Comparison of ENCODE assay signal across 13 mouse cellular contexts in genomic region chr2:5669498-5670040, GRCm38 (mm10). TPM values are rescaled to one million over a fixed set of nuclear protein-coding genes. Genes with fewer than 3 reads are reported as not detected.
A peak's percentile ranks its signal among the peaks of the same experiment; 100 is the strongest.
DNase-seq lines count a peak whose midpoint lies in the region; ATAC-seq and TF ChIP-seq lines count a peak whose summit lies in the region.
"Had no signal": no experiment of that assay in that cellular context is flagged by ENCODE, and none has a peak within 500 bp of the region (broad histone marks: within the 10 kb centered on the region; RNA-seq: fewer than 3 reads in every experiment).

No protein-coding gene starts in this region.

- no peak for TF ChIP-seq CTCF in lung, adult 2 months (IDR thresholded peaks at IDR 0.05; ENCODE audit: insufficient read depth, low read length)
- no peak for TF ChIP-seq CTCF in C2C12 (IDR thresholded peaks at IDR 0.05; ENCODE audit: control insufficient read depth, insufficient read depth, insufficient read length)

- TF ChIP-seq POLR2A in lung, adult 2 months (IDR thresholded peaks at IDR 0.05; ENCODE audit: borderline replicate concordance, extremely low read depth, low read depth, low read length): no peak

- no peaks in the 10 kb centered on the region for H3K27me3 ChIP-seq in C2C12 (ENCODE audit: control insufficient read depth, insufficient read depth, insufficient read length)
- no peaks in the 10 kb centered on the region for H3K27me3 ChIP-seq in liver, embryonic 15.5 days

- no peaks in the 10 kb centered on the region for H3K9me3 ChIP-seq in liver, embryonic 15.5 days (replicated peaks)

- H3K4me1 ChIP-seq in lung, adult 2 months (ENCODE audit: control insufficient read depth, insufficient read depth, low read length): no peaks in the 10 kb centered on the region
- no peaks in the 10 kb centered on the region for H3K4me1 ChIP-seq in liver, embryonic 15.5 days (replicated peaks)

- H3K27ac ChIP-seq in liver, embryonic 15.5 days (replicated peaks): no peak overlapping the region; the same call in 1 of the 2 replicates
- H3K27ac ChIP-seq: kidney, postnatal 0 days had no signal

- whole genome bisulfite sequencing in lung, adult 2 months: 66% methylated on average over 15 of the region's 15 CpGs
- WGBS in liver, embryonic 15.5 days (ENCODE audit: insufficient replicate concordance): 60% methylated on average over 15 of the region's 15 CpGs

- peak overlapping the region; percentile 24 for H3K4me3 ChIP-seq in lung, adult 2 months (replicated peaks; ENCODE audit: extremely low read depth, low read depth, low read length)
- no peak overlapping the region for H3K4me3 ChIP-seq in C2C12 (ENCODE audit: insufficient read depth, poor library complexity, severe bottlenecking)
- no peak overlapping the region for H3K4me3 ChIP-seq in liver, embryonic 15.5 days (replicated peaks)

- no peak overlapping the region for H3K9ac ChIP-seq in liver, embryonic 15.5 days

- H3K79me3 ChIP-seq in C2C12 (ENCODE audit: low read depth): peaks cover 2% of the 10 kb centered on the region

- ATAC-seq in liver, embryonic 15.5 days (ENCODE audit: insufficient read depth): peak; percentile 68

- H3K4me2 ChIP-seq in liver, embryonic 15.5 days: no peak overlapping the region

- H3K36me3 ChIP-seq in C2C12 (ENCODE audit: control insufficient read depth, insufficient read depth): no peaks in the 10 kb centered on the region
- no peaks in the 10 kb centered on the region for H3K36me3 ChIP-seq in liver, embryonic 15.5 days (replicated peaks)

- no peak for DNase-seq in lung, adult 2 months
- no peak for DNase-seq in lung, postnatal 25 days (ENCODE audit: low spot score)
- peak; percentile 37 for DNase-seq in R1 (ENCODE audit: low read depth, low spot score)
- DNase-seq in cerebellum, postnatal 14 days: no peak
- no peak for DNase-seq in adrenal gland, adult 8-10 months
- no peak for DNase-seq in cerebellum, adult 11-12 months
- DNase-seq: adrenal gland, postnatal 36 days; B cell, adult 2 months; cerebellum, postnatal 25 days; right cerebral cortex, adult 18-20 months had no signal

- peaks cover 5% of the 10 kb centered on the region for H3K79me2 ChIP-seq in C2C12 (ENCODE audit: control insufficient read depth, insufficient read depth)

- H3ac ChIP-seq in C2C12 (ENCODE audit: control insufficient read depth, insufficient read length, low read depth): no peak overlapping the region

TF ChIP-seq in C2C12, 6 proteins besides CTCF, POLR2A, EP300 and RAD21:
- no peak for TF ChIP-seq CEBPB (IDR thresholded peaks at IDR 0.05; ENCODE audit: low read depth)
- peak; percentile 40 for TF ChIP-seq USF1 (IDR thresholded peaks at IDR 0.05; ENCODE audit: low read depth)
- no peak for TF ChIP-seq MAX (IDR thresholded peaks at IDR 0.05)
- TF ChIP-seq FOSL1 (IDR thresholded peaks at IDR 0.05; ENCODE audit: insufficient read depth, low read length, poor library complexity, severe bottlenecking): no peak

RNA-seq across cellular contexts. Expression of gene Camk1d, which starts 44.7 kb away (rescaled TPM):
- 3.8 and 6.2 TPM in 2 replicates for polyA plus RNA-seq in lung, adult 2 months (2012; rRNA removed)
- polyA plus RNA-seq in C2C12 (2012; fragmentation: generic; extraction: Trizol): 1.6 TPM
- polyA plus RNA-seq in liver, embryonic 15.5 days (2015; fragmentation: Nextera tagmentation; extraction: Ambion mirVana): 1.5 TPM in 2 replicates
- total RNA-seq in adrenal gland, adult 8-10 months (2022): 10 to 100 TPM in 2 of 4 experiments, 1 to 10 TPM in 2; 7.3 to 13.2 (median 10.9) TPM
